Mouse (Mus musculus): ENCODE data around the gene Nbas.

Gene Nbas

GRCm38 (mm10) chr12:13268826-13269449 is at the start of gene Nbas:
Gene Nbas (plus strand): TSS chr12:13269133.
- DNase-seq, result peak; percentile 83

GRCm38 (mm10) chr12:13242453-13242852 is 26.5 kb upstream of the Nbas start:
- DNase-seq, result no peak

GRCm38 (mm10) chr12:13248691-13249572 is 20.0 kb upstream of the Nbas start, which contains the start of gene Ddx1:
Gene Ddx1 (minus strand): TSS chr12:13249213.
- DNase-seq, result peak; percentile 81

GRCm38 (mm10) chr12:13249573-13249919 is 19.4 kb upstream of the Nbas start:
- DNase-seq, result no peak

GRCm38 (mm10) chr12:13255068-13255467 is 13.9 kb upstream of the Nbas start:
- no peak for DNase-seq

GRCm38 (mm10) chr12:13255701-13256100 is 13.2 kb upstream of the Nbas start:
- no peak for DNase-seq

- DNase-seq, result no peak
Observed at GRCm38 (mm10) chr12:13268412-13268811, 521 bp upstream of the Nbas start.

- no peak for DNase-seq
Observed at GRCm38 (mm10) chr12:13269570-13270390, 847 bp downstream of the Nbas start.

GRCm38 (mm10) chr12:13291453-13291852 is 22.5 kb downstream of the Nbas start:
- DNase-seq, result no peak

- no peak for DNase-seq
Observed at GRCm38 (mm10) chr12:13293421-13293881, 24.5 kb downstream of the Nbas start.

GRCm38 (mm10) chr12:13303037-13303436 is 34.1 kb downstream of the Nbas start:
- DNase-seq, result no peak

- no peak for DNase-seq
Observed at GRCm38 (mm10) chr12:13313966-13314365, 45.0 kb downstream of the Nbas start.

- no peak for DNase-seq
Observed at GRCm38 (mm10) chr12:13314384-13314783, 45.5 kb downstream of the Nbas start.

- no peak for DNase-seq
Observed at GRCm38 (mm10) chr12:13315081-13315480, 46.1 kb downstream of the Nbas start.

GRCm38 (mm10) chr12:13342535-13342934 is 73.6 kb downstream of the Nbas start:
- DNase-seq, result no peak

GRCm38 (mm10) chr12:13356201-13356600 is 87.3 kb downstream of the Nbas start:
- DNase-seq, result no peak

- DNase-seq, result no peak
Observed at GRCm38 (mm10) chr12:13356769-13357168, 87.8 kb downstream of the Nbas start.

GRCm38 (mm10) chr12:13357229-13357628 is 88.3 kb downstream of the Nbas start:
- no peak for DNase-seq

GRCm38 (mm10) chr12:13358849-13359248 is 89.9 kb downstream of the Nbas start:
- DNase-seq, result no peak

GRCm38 (mm10) chr12:13360183-13360811 is 91.4 kb downstream of the Nbas start:
- DNase-seq, result no peak

- DNase-seq, result no peak
Observed at GRCm38 (mm10) chr12:13381580-13381979, 112.6 kb downstream of the Nbas start.

GRCm38 (mm10) chr12:13382046-13382445 is 113.1 kb downstream of the Nbas start:
- no peak for DNase-seq

GRCm38 (mm10) chr12:13389644-13390043 is 120.7 kb downstream of the Nbas start:
- no peak for DNase-seq

Data from liver (tissue).